Mouse (Mus musculus) adrenal gland, postnatal 36 days (tissue): Measurements from ENCODE around the gene Spint3. TPM values are rescaled to one million over a fixed set of nuclear protein-coding genes. Genes with fewer than 3 reads are reported as not detected.
A peak's percentile ranks its signal among the peaks of the same experiment; 100 is the strongest.

Source experiments
- DNase-seq, 2 experiments: peaks; one replicate each; pipeline ENCODE4 v3.0.0; 2021; ENCODE audit warnings: mixed read lengths in 1 of 2
- total RNA-seq, 2 experiments: library from RNA; stranded (reverse); gene quantifications; 2 replicates each; pipeline ENCODE4 v1.2.3; 2021

The Spint3 gene
- total RNA-seq, 2 experiments from 2014 or later = not detected

- DNase-seq = no peak
Measured at GRCm38 (mm10) chr2:164549963-164550894, 23.0 kb downstream of the Spint3 start.

- DNase-seq = no peak
Measured at GRCm38 (mm10) chr2:164549338-164549737, 23.9 kb downstream of the Spint3 start.

- no peak for DNase-seq
Measured at GRCm38 (mm10) chr2:164544454-164545097, 28.7 kb downstream of the Spint3 start.

GRCm38 (mm10) chr2:164543745-164544144 is 29.5 kb downstream of the Spint3 start:
- DNase-seq = no peak

- DNase-seq = no peak
Measured at GRCm38 (mm10) chr2:164542598-164542997, 30.7 kb downstream of the Spint3 start.

GRCm38 (mm10) chr2:164542132-164542531 is 31.1 kb downstream of the Spint3 start:
- no peak for DNase-seq

GRCm38 (mm10) chr2:164540652-164541427 is 32.4 kb downstream of the Spint3 start:
- DNase-seq = no peak

- DNase-seq = no peak
Measured at GRCm38 (mm10) chr2:164537003-164537402, 36.3 kb downstream of the Spint3 start.

GRCm38 (mm10) chr2:164534315-164534714 is 38.9 kb downstream of the Spint3 start:
- DNase-seq = no peak

- peak; percentile 66 to 74 for DNase-seq
Measured at GRCm38 (mm10) chr2:164531169-164531568, 42.1 kb downstream of the Spint3 start.

- DNase-seq = no peak
Measured at GRCm38 (mm10) chr2:164528557-164528956, 44.7 kb downstream of the Spint3 start.

GRCm38 (mm10) chr2:164523301-164523773 is 49.9 kb downstream of the Spint3 start:
- no peak for DNase-seq

- no peak for DNase-seq
Measured at GRCm38 (mm10) chr2:164522280-164522679, 51.0 kb downstream of the Spint3 start.

GRCm38 (mm10) chr2:164521841-164522240 is 51.4 kb downstream of the Spint3 start:
- no peak for DNase-seq

- peak; percentile 69 to 81 for DNase-seq
Measured at GRCm38 (mm10) chr2:164520782-164521181, 52.5 kb downstream of the Spint3 start.

Other genes starting within 250 kb of the Spint3 start
- 1 to 10 TPM; 2.7 to 4.3 TPM for gene Svs5, start 240.7 kb downstream of the Spint3 start, total RNA-seq
- gene Slpi, start 184.4 kb downstream of the Spint3 start, total RNA-seq = 10 to 100 TPM; 17.0 to 18.0 TPM
- not detected for gene Rbpjl, start 170.3 kb downstream of the Spint3 start, total RNA-seq
- 1 to 10 TPM in 1 of 2 experiments, under 1 TPM in 1; 0.92 to 1.4 TPM for gene Matn4, start 168.3 kb downstream of the Spint3 start, total RNA-seq
- 100 to 1,000 TPM; 116 to 144 TPM for gene Sdc4, start 129.6 kb downstream of the Spint3 start, total RNA-seq
- 10 to 100 TPM; 28.3 to 33.2 TPM for gene Sys1, start 116.5 kb downstream of the Spint3 start, total RNA-seq
- 1 to 10 TPM; 5.0 to 8.4 TPM for gene Gm20458, start 112.5 kb downstream of the Spint3 start, total RNA-seq
- gene Trp53tg5, start 99.7 kb downstream of the Spint3 start, total RNA-seq = not detected
- 10 to 100 TPM in 1 of 2 experiments, 1 to 10 TPM in 1; 8.0 to 12.5 TPM for gene Dbndd2, start 87.4 kb downstream of the Spint3 start, total RNA-seq
- 10 to 100 TPM; 74.0 to 98.3 TPM for gene Pigt, start 75.9 kb downstream of the Spint3 start, total RNA-seq
- gene Wfdc2, start 11.0 kb downstream of the Spint3 start, total RNA-seq = not detected
- gene Wfdc6a, start 12.0 kb upstream of the Spint3 start, total RNA-seq = under 1 TPM in 1 of 2 experiments, not detected in 1; 0.40 TPM
- gene Eppin, start 20.1 kb upstream of the Spint3 start, total RNA-seq = not detected
- gene Wfdc6b, start 40.1 kb upstream of the Spint3 start, total RNA-seq = not detected
- gene Wfdc8, start 40.2 kb upstream of the Spint3 start, total RNA-seq = not detected
- not detected for gene Wfdc16, start 65.3 kb upstream of the Spint3 start, total RNA-seq
- gene Wfdc10, start 82.6 kb upstream of the Spint3 start, total RNA-seq = not detected
- not detected for gene Wfdc9, start 83.1 kb upstream of the Spint3 start, total RNA-seq
- not detected for gene Wfdc11, start 100.6 kb upstream of the Spint3 start, total RNA-seq
- not detected for gene Wfdc13, start 111.6 kb upstream of the Spint3 start, total RNA-seq
- not detected for gene Spint4, start 125.0 kb upstream of the Spint3 start, total RNA-seq
- gene Spint5, start 141.8 kb upstream of the Spint3 start, total RNA-seq = not detected
- gene Wfdc3, start 172.5 kb upstream of the Spint3 start, total RNA-seq = under 1 TPM; 0.26 to 0.36 TPM
- gene Dnttip1, start 172.5 kb upstream of the Spint3 start, total RNA-seq = 10 to 100 TPM; 39.8 to 44.2 TPM
- 10 to 100 TPM in 1 of 2 experiments, 1 to 10 TPM in 1; 7.0 to 10.4 TPM for gene Ube2c, start 196.4 kb upstream of the Spint3 start, total RNA-seq
- under 1 TPM in 1 of 2 experiments, not detected in 1; 0.53 TPM for gene Tnnc2, start 206.5 kb upstream of the Spint3 start, total RNA-seq
- gene Snx21, start 212.4 kb upstream of the Spint3 start, total RNA-seq = 10 to 100 TPM; 29.2 to 35.3 TPM
- gene Acot8, start 231.4 kb upstream of the Spint3 start, total RNA-seq = 10 to 100 TPM; 31.5 to 33.6 TPM
- gene Zswim3, start 231.6 kb upstream of the Spint3 start, total RNA-seq = 1 to 10 TPM; 4.0 to 4.7 TPM
- gene Zswim1, start 249.2 kb upstream of the Spint3 start, total RNA-seq = 10 to 100 TPM in 1 of 2 experiments, 1 to 10 TPM in 1; 9.3 to 10.2 TPM